Mouse (Mus musculus) ES-E14 (cell line): Measurements from ENCODE around the gene Nmnat2. TPM values are rescaled to one million over a fixed set of nuclear protein-coding genes. Genes with fewer than 3 reads are reported as not detected.
A peak's percentile ranks its signal among the peaks of the same experiment; 100 is the strongest.

Experiments used
- DNase-seq: peaks from one replicate; pipeline ENCODE4 v3.0.0-alpha.2; 2013; ENCODE audit warnings: low read depth, low spot score
- H3K27ac ChIP-seq: 2 replicates; pipeline ENCODE4 v1.5.1; 2012; ENCODE audit warnings: low read depth, mild to moderate bottlenecking, low read length, moderate library complexity, mixed read lengths; ENCODE audit not compliant: poor library complexity, insufficient read depth, severe bottlenecking
- H3K36me3 ChIP-seq: 2 replicates; pipeline ENCODE4 v1.6.1; 2012; ENCODE audit warnings: mild to moderate bottlenecking, low read length, moderate library complexity, mixed read lengths; ENCODE audit not compliant: control insufficient read depth, poor library complexity, insufficient read depth, severe bottlenecking
- H3K4me1 ChIP-seq, 2 experiments: fragments of 150-350 bp in 1 of 2; sonication (generic) in 1 of 2; 2 replicates each; pipeline ENCODE4 v1.6.1; 2012; ENCODE audit warnings: low read length in 2 of 2, mild to moderate bottlenecking in 1 of 2, mixed read lengths in 1 of 2; ENCODE audit not compliant: control insufficient read depth in 2 of 2, insufficient read depth in 2 of 2, poor library complexity in 1 of 2
- H3K4me3 ChIP-seq, 2 experiments: fragments of 150-350 bp in 1 of 2; sonication (generic) in 1 of 2; 2 replicates each; pipeline ENCODE4 v1.5.1; 2012; ENCODE audit warnings: low read length in 2 of 2, low read depth in 1 of 2, mild to moderate bottlenecking in 1 of 2, mixed read lengths in 1 of 2; ENCODE audit not compliant: insufficient read depth in 1 of 2, poor library complexity in 1 of 2, severe bottlenecking in 1 of 2
- H3K9ac ChIP-seq: 2 replicates; pipeline ENCODE4 v1.6.1; 2012; ENCODE audit warnings: low read depth, mild to moderate bottlenecking, low read length, mixed read lengths; ENCODE audit not compliant: poor library complexity, insufficient read depth, severe bottlenecking
- H3K9me3 ChIP-seq: fragments of 150-350 bp; sonication (generic); 2 replicates; pipeline ENCODE4 v1.6.1; 2012; ENCODE audit warnings: low read depth, mild to moderate bottlenecking, low read length; ENCODE audit not compliant: control insufficient read depth, insufficient read depth
- CHD2 ChIP-seq: IDR thresholded peaks from 2 replicates; pipeline ENCODE4 v1.6.1; 2014; ENCODE audit warnings: mild to moderate bottlenecking, low read depth, low read length, inconsistent platforms
- HCFC1 ChIP-seq: IDR thresholded peaks from 2 replicates; pipeline ENCODE4 v1.6.1; 2012; ENCODE audit warnings: low read length, inconsistent platforms, borderline replicate concordance; ENCODE audit not compliant: insufficient read depth
- MAFK ChIP-seq: IDR thresholded peaks from 2 replicates; pipeline ENCODE4 v1.6.1; 2014; ENCODE audit warnings: mild to moderate bottlenecking, low read depth, low read length, inconsistent platforms; ENCODE audit not compliant: insufficient read depth
- ZC3H11A ChIP-seq: IDR thresholded peaks from 2 replicates; pipeline ENCODE4 v1.6.1; 2012; ENCODE audit warnings: low read depth, mild to moderate bottlenecking, inconsistent platforms, low read length, borderline replicate concordance
- ZNF384 ChIP-seq: IDR thresholded peaks from 2 replicates; pipeline ENCODE4 v1.6.1; 2012; ENCODE audit warnings: low read depth, low read length, inconsistent platforms
- in situ Hi-C, 2 experiments: fragments of 600-800 bp; cut with MboI; formaldehyde crosslinking; loops; one replicate each; pipeline ENCODE4 v1.15.1; 2025; ENCODE audit warnings: low sequenced_read_pairs in 2 of 2, inconsistent platforms in 1 of 2; ENCODE audit not compliant: unreplicated experiment in 2 of 2
- total RNA-seq: library from RNA; depleted of rRNA; stranded (reverse); fragments of 300-350 nt; gene quantifications from 2 replicates; pipeline ENCODE4 v1.2.3, GENCODE M21; 2012

Nmnat2 gene
- total RNA-seq, 1 experiment, result 24.8 TPM

DNA sequence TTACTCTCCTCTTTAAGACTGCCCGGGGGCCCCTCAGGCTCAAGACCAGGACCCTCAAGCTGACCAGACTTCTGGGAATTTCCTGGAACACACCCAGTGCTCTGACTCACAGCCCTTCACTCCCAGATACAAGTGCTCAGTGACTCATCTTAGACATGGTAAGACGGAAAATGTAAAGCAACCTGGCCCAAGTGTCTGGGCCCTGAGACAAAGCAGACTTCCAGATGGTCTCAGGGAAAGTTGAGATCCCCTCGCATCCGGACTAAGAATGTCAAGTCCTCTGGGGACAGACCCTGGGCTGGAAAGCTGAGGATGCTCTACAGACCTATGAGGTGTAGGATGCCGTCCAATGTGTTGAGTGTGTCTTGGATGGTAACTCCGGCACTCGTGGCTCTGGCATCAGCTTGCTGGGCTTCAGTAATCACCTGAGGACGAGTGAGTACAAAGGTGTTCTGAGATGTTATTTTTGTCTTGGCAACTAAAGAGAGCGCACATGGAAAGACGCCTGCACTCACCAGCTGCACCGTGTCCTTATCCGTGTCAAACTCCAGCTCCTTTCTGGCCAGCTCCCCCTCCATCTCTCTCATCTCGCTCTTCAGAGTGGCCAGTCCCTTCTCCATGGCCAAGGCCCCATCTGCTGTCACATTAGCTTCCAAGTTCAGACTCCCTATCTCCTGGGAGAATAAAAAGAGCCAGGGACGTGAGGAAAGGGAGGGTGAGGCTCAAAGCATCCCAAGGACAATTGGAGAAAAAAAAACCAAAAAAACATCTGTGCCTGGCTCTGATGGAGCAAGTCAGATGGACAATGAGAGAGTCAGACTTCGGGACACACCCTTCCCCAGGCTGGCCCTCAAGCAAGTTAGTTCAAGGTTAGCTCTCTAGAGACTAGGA, 171.9 kb downstream of the Nmnat2 start:
- H3K36me3 ChIP-seq, result no peaks in the 10 kb centered on the region
- in situ Hi-C loops, result no loop called here
- no peaks in the 10 kb centered on the region for H3K9me3 ChIP-seq
- H3K9ac ChIP-seq, result no peak overlapping the region
- no peak overlapping the region for H3K27ac ChIP-seq
- H3K4me1 ChIP-seq, result peaks cover 4 to 11% of the 10 kb centered on the region in 2 experiments; a peak in 3 of 4 replicates
- peak; percentile 82 for TF ChIP-seq ZNF384
- TF ChIP-seq CHD2, result no peak
- H3K4me3 ChIP-seq, result no peak overlapping the region
- no peak for DNase-seq

DNA sequence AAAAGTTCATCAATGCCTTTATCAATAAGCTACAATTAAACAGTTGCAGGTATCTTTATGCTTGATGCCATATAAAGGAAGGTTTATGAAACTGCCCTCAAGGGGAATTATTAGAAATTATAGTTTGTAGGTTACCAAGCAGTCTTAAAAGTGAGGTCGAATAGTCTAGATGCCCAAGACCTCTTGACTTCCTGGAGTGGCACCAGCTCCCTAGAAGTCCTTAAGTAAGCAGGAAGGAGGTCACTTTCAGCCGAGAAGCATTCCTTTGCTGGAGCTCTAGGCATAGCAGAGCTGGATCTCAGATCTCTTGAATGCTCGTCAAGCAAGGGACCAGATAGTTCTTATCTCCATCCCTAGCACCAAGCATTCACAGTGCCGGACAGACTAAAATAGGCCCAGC, 172.8 kb downstream of the Nmnat2 start:
- no peak overlapping the region for H3K27ac ChIP-seq
- H3K9me3 ChIP-seq, result no peaks in the 10 kb centered on the region
- H3K4me3 ChIP-seq, result no peak overlapping the region
- H3K36me3 ChIP-seq, result no peaks in the 10 kb centered on the region
- in situ Hi-C loops, result no loop called here
- TF ChIP-seq ZC3H11A (no peak), MAFK (no peak), HCFC1 (no peak), CHD2 (no peak), ZNF384 (no peak)
- no peak overlapping the region for H3K9ac ChIP-seq
- no peak for DNase-seq
- peaks cover 4 to 11% of the 10 kb centered on the region in 2 experiments; a peak in 3 of 4 replicates for H3K4me1 ChIP-seq

DNA sequence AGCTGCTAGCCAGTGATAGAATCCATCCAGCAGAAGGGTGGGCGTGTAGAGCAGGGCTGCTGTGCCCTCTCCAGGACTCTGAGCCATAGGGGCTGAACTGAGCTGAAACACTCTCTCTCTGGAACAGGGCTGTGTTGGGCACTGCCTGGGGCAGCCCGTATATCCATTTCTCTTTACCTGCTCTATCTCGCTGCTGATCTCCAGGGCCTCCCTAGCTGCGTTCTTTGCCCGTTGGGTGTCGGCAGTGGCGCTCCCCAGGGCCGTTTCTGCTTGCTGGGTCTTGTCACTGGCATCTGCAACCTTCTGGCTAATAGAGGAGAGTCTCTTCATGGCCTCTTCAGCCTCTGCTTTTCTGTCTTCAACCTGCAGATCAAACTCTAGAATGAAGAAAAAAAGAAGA, 174.0 kb downstream of the Nmnat2 start:
- Histone ChIP-seq H3K4me3 (no peak overlapping the region), H3K9ac (no peak overlapping the region), H3K27ac (no peak overlapping the region), H3K36me3 (no peaks in the 10 kb centered on the region), H3K4me1 (peaks cover 5 to 11% of the 10 kb centered on the region in 2 experiments; a peak in 3 of 4 replicates), H3K9me3 (no peaks in the 10 kb centered on the region)
- no peak for DNase-seq
- TF ChIP-seq ZNF384, result no peak
- no peak for TF ChIP-seq CHD2
- no peak for TF ChIP-seq HCFC1
- TF ChIP-seq MAFK, result no peak
- TF ChIP-seq ZC3H11A, result no peak
- in situ Hi-C loops, result no loop called here

DNA sequence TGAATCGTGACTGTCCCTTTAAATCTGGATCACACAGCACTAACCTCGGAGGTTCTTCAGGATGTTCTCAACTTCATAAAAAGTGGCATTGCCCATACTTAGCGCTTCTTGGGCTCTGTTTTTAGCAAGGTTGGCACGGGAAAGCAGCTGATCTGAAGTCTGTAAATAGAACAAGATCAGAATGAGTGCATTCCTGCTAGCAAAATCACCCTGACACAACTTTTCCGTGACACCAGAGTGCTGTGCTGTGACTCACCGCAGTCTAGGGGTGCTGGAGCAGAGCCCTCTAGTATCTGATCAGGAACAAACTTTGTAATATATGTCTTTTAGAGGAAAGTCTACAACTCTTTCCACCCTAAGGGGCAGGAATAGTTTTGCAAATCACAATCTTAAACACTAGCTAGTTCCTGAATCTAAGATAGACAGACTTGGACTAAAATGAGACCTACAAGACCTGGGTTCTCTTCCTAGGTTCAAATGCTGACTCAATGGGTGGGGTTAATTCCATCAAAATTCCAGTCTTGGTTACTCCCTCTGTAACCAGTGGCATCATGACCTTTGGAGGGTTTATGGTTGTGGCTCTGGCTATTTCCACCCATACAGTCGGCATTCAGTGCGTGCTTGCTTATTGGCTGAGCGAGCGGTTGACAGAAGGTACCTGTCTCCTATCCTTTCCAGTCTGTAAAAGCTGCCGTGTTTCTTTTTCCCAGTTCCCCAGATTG, 175.4 kb downstream of the Nmnat2 start:
- no peak overlapping the region for H3K27ac ChIP-seq
- no peaks in the 10 kb centered on the region for H3K36me3 ChIP-seq
- H3K9me3 ChIP-seq, result no peaks in the 10 kb centered on the region
- no peak overlapping the region for H3K4me3 ChIP-seq
- no peak for TF ChIP-seq ZNF384
- no peak for TF ChIP-seq CHD2
- no peak for TF ChIP-seq ZC3H11A
- no peak for TF ChIP-seq HCFC1
- TF ChIP-seq MAFK, result no peak
- H3K4me1 ChIP-seq, result peaks cover 5 to 11% of the 10 kb centered on the region in 2 experiments; a peak in 3 of 4 replicates
- in situ Hi-C loops, result no loop called here
- no peak for DNase-seq
- H3K9ac ChIP-seq, result no peak overlapping the region
